Mouse (Mus musculus): ENCODE measurements around the gene Rassf3. TPM values are rescaled to one million over a fixed set of nuclear protein-coding genes. Genes with fewer than 3 reads are reported as not detected.

Rassf3 gene
- 12.7 and 13.4 TPM in 2 replicates for polyA plus RNA-seq (2016; fragmentation: Nextera tagmentation; extraction: Ambion mirVana)

DNA sequence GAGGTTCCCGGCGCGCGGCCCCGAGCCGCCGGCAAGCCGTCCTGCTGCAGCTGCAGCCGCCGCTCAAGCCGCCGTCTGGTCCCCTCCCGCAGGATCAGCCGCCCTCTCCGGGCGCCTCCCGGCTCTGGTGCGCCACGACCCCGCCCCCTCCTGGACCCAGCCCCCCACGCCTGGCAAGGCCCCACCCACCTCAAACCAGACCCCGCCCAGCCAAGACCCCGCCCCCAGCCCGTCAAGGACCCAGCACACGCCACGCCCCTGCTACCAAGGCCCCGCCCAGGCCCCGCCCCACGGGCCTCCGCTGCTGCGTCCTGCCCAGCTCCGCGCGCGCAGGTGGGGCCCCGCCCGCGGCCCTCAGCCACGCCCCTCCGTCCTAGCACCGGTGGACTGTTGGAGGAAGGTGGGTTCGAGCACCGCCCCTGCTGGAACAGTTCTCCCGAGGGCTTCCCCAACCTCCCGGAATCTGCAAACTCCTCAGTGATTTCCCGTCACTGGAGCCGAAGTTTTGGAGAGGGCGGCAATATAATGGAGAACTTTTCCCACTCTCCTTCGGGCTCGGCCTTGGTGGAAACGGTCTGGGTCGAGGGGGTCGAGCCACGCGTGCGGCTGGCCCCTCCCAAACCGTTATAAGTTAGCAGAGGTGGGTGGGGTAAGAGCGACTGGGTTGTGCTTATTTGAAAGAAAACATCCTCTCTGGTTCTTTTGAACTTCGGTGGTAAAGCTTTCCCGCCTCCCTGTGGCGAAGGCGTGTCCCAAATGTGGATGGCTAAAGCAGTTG, at the start of gene Rassf3:
Rassf3 (minus strand) TSS at position 158 of the 778 bp plus-strand sequence.
- H3K27me3 ChIP-seq, result peaks cover 15% of the 10 kb centered on the region
- H3K9ac ChIP-seq, result peak within 1 kb of the TSS; percentile 72
- ATAC-seq (ENCODE audit: low FRiP score), result peak; percentile 93
- no peaks in the 10 kb centered on the region for H3K36me3 ChIP-seq
- 1% methylated on average over 51 of the region's 62 CpGs for WGBS
- peak within 1 kb of the TSS; percentile 97 for H3K4me2 ChIP-seq (replicated peaks)
- H3K9me3 ChIP-seq (replicated peaks), result no peaks in the 10 kb centered on the region
- H3K4me1 ChIP-seq, result peaks cover 24% of the 10 kb centered on the region
- peak within 1 kb of the TSS; percentile 71 for H3K4me3 ChIP-seq
- peak within 1 kb of the TSS; percentile 76 for H3K27ac ChIP-seq

DNA sequence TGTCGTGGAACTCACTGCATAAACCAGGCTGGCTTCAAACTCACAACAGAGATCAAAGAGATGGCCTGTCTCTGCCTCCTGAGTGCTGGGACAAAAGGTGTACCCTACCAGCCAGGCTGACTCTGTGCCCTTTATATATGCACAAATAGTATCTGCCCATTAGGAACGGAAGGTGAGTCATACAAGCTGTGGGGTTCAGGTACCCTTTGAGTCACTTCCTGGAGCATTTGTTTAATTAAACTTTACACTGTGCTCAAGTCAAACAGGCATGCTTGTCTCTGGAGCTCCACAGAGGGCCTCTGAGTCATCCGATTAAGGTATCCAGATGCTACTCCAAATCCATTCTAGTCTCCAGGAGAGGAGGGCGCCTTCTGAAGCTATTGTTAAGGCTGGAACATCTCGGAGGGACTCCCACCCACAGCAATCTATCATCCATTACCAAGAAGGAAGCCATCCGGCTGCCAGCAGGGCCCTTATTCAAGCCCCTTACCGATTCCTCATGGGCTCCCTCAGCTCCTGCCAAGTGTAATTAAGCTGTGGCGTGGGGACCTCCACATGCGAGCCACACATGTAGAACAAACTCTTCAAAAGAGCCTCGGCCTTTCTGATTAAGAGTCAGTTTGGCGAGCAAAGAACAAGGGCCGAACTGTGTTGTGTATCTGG, 44.9 kb upstream of the Rassf3 start:
- Histone ChIP-seq H3K27ac (no peak overlapping the region), H3K4me3 (no peak overlapping the region), H3K27me3 (no peaks in the 10 kb centered on the region), H3K9ac (no peak overlapping the region), H3K36me3 (no peaks in the 10 kb centered on the region), H3K4me1 (peaks cover 7% of the 10 kb centered on the region), H3K9me3 (replicated peaks) (no peaks in the 10 kb centered on the region), H3K4me2 (replicated peaks) (no peak overlapping the region)
- WGBS, result 14% methylated on average over 12 of the region's 12 CpGs
- no peak for ATAC-seq (ENCODE audit: low FRiP score)

DNA sequence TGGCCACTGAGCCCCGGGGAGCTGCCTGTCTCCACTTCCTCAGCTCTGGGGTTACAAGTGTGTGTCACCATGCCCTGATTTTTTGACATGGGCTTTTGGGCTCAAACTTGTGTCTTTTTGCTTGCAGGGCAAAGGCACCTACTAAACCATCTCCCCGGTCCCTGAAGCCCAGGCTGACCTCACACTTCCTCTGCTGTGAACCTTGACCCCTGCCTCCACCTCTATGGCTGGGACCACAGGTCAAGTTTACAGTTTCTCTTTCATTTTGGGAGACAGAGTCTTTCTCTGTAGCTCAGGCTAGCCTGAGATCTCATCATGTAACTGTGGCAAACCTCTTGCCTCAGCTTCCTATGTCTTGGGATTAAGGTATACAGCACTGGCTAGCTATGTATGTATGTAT, 43.6 kb upstream of the Rassf3 start:
- H3K9me3 ChIP-seq (replicated peaks), result no peaks in the 10 kb centered on the region
- H3K27me3 ChIP-seq, result no peaks in the 10 kb centered on the region
- H3K9ac ChIP-seq, result no peak overlapping the region
- WGBS, result 44% methylated on average over 2 of the region's 2 CpGs
- H3K4me3 ChIP-seq, result no peak overlapping the region
- H3K4me2 ChIP-seq (replicated peaks), result no peak overlapping the region
- no peak overlapping the region for H3K27ac ChIP-seq
- no peaks in the 10 kb centered on the region for H3K36me3 ChIP-seq
- peaks cover 9% of the 10 kb centered on the region for H3K4me1 ChIP-seq
- ATAC-seq (ENCODE audit: low FRiP score), result no peak

DNA sequence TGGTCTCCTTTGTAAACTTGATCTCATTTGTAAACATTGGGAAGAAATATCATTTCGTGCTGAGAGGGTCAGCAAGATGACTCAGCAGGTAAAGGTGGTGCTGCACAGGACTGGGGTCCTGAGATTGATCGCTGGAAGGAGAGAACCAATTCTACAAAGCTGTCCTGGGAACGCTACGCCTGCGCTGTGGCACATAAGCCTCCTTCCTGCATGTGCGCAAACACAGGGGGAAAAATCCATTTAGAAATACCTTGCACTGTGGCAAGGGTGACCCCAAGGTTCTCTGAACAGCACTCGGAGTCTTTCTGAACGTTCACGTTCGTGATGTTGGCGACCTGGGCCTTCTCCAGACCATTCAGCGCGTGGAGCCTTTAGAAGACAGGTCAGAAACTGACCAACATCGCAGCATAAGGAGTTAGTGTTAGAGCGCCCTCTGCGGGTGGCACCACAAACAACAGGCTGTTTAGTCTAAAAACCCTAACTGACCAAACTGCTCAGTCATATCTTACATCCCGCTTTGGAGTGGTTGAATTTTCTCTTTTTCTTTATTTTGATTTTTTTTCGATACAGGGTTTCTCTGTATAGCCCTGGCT, 40.0 kb upstream of the Rassf3 start:
- Histone ChIP-seq H3K4me3 (no peak overlapping the region), H3K36me3 (no peaks in the 10 kb centered on the region), H3K4me2 (replicated peaks) (no peak overlapping the region), H3K27ac (no peak overlapping the region), H3K9ac (no peak overlapping the region), H3K4me1 (peaks cover 6% of the 10 kb centered on the region), H3K27me3 (no peaks in the 10 kb centered on the region), H3K9me3 (replicated peaks) (no peaks in the 10 kb centered on the region)
- 0 out of 2 replicates have a peak, but pooled peaks have one; percentile 32 for ATAC-seq (ENCODE audit: low FRiP score)
- WGBS, result 32% methylated on average over 18 of the region's 18 CpGs

DNA sequence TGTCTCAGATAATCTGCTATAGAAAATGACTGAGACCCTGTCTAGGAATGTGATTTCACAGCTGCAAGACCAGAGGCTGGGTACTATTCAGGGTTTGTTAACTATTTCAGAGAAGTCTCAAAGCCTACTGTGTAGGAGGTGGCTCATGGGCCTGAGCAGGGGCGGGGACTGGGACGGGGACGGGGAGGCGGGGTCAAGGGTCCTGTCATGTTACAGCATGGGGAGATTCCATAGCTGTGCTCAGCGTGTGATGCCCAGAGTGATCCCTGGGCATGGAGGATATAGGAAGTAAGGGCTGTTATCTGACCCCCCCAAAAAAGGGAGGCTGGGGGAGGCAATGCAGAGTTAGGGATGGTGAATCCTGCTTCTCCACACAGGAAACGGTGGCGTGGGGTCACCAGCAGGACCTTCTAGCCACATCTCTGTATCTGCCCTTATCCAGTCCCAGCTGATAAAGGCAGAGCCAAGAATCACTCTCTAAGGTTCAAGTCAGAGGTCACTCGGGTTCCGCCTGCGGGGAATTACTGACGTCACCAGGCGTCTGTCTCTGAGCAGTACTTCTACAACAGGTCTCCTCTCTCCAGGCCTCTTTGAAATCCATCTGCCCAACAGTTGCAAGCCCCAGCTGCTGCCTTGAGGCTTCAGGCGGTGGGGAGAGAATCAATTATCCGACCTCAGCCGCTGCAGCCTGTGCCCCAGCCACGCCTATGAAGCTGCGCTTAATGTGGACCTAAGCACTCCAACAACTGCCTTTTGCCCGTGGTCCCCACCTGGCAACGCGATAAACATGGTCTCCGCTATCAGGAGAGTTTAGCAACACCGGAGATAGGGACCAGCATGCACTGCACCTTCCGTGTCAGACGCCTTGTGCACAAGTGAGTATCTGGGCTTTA, 33.9 kb upstream of the Rassf3 start:
- peak overlapping the region; percentile 11; the same call in 1 of the 2 replicates for H3K4me2 ChIP-seq (replicated peaks)
- H3K27ac ChIP-seq, result no peak overlapping the region
- H3K9me3 ChIP-seq (replicated peaks), result no peaks in the 10 kb centered on the region
- WGBS, result 21% methylated on average over 24 of the region's 24 CpGs
- peak; percentile 67 for ATAC-seq (ENCODE audit: low FRiP score)
- no peak overlapping the region for H3K4me3 ChIP-seq
- no peak overlapping the region for H3K9ac ChIP-seq
- no peaks in the 10 kb centered on the region for H3K27me3 ChIP-seq
- no peaks in the 10 kb centered on the region for H3K36me3 ChIP-seq
- peaks cover 30% of the 10 kb centered on the region for H3K4me1 ChIP-seq

DNA sequence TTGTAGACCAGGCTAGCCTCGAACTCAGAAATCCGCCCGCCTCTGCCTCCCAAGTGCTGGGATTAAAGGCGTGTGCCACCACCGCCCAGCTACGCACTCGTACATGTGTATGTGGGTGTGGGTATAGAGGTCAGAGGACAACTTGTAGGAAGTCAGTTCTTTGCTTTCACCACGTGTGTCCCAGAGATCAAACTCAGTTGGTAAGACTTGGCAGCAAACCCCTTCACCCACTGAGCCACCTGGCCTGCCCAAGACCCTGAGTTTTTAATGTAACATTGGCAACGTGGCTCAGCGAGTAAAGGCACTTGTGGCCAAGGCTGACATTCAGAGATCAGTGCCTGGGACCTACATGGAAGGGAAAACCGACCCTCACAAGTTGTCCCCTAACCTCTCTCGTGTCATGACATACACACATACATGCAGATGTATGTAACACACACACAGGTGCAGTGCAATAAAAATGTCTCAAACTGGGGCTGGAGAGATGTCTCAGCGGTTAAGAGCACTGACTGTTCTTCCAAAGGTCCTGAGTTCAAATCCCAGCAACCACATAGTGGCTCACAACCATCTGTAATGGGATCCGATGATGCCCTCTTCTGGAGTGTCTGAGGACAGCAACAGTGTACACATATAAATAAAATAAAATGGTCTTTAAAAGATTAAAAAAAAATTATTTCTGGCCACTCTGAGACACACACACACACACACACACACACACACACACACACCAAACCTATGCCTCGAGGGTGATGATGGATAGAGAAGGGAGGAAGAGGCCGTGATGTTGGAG, 31.8 kb upstream of the Rassf3 start:
- H3K9me3 ChIP-seq (replicated peaks), result no peaks in the 10 kb centered on the region
- ATAC-seq (ENCODE audit: low FRiP score), result no peak
- H3K27ac ChIP-seq, result no peak overlapping the region
- H3K9ac ChIP-seq, result no peak overlapping the region
- no peak overlapping the region for H3K4me2 ChIP-seq (replicated peaks)
- 90% methylated on average over 16 of the region's 16 CpGs for WGBS
- no peak overlapping the region for H3K4me3 ChIP-seq
- peaks cover 34% of the 10 kb centered on the region for H3K4me1 ChIP-seq
- no peaks in the 10 kb centered on the region for H3K27me3 ChIP-seq
- H3K36me3 ChIP-seq, result no peaks in the 10 kb centered on the region

DNA sequence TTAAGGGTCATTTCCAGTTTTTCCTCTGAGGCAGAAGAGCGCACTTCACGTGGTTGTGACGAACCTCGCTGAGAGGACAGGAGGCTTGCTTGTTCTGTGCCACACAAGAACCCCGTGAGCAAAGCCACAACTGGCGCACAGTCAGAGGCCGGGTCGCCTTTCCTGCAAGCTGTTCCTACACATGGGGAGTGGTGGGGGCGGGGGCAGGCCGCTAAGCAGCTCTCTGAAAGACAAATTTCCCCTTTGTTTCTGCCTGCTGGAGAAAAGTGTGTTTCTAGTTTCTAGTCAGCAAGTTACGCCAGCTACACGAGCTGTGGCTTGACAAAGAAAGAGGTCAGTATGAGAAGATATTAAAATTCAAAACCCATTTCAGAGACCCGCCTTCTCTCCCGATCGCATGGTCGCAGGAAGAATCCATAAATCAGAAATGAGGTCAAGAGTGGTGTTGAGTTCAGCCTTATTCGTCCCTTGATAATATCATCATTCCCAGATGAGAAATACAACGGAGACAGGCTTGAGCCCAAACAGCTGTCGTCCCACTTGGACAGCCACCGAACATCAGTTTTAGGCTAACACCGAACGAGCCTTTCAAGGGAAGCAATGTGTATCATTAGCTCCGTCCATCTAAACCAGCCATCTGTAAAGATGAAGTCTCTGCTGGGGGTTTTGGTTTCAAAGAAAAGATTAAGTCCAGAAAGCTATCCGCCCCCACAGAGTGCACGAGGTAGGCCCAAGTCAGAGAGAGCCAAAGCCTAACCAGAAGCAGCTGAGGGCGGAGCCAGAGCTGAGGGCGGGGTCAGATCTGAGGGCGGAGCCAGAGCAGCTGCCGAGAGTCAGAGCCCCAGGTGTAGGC, 30.8 kb upstream of the Rassf3 start:
- peaks cover 34% of the 10 kb centered on the region for H3K4me1 ChIP-seq
- 0 out of 2 replicates have a peak, but pooled peaks have one; percentile 14 for ATAC-seq (ENCODE audit: low FRiP score)

DNA sequence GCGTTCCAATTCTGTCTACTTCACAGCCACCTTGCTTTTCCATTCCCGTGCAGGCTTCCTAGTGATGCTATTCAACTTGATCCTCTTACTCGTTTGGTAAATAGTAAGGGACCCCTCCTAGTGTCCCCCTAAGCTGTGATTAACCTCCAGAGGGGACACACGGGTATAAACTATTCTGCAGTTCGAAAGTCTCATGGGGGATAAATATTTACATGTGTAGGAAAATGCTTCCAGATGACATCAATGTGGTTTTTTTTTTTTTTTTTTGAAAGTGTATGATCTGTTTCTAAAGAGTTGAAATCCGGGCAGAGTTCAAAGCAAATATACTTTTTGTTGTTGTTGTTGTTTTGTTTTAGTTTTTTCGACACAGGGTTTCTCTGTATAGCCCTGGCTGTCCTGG, 29.8 kb upstream of the Rassf3 start:
- Histone ChIP-seq H3K27me3 (no peaks in the 10 kb centered on the region), H3K9me3 (replicated peaks) (no peaks in the 10 kb centered on the region), H3K4me1 (peaks cover 36% of the 10 kb centered on the region), H3K4me3 (no peak overlapping the region), H3K36me3 (no peaks in the 10 kb centered on the region), H3K9ac (no peak overlapping the region), H3K4me2 (replicated peaks) (peak overlapping the region; percentile 52), H3K27ac (peak overlapping the region; percentile 79)
- WGBS, result 62% methylated on average over 7 of the region's 7 CpGs
- no peak for ATAC-seq (ENCODE audit: low FRiP score)

More for the DNA sequence above, 30.8 kb upstream of the Rassf3 start:
- Histone ChIP-seq H3K27me3 (no peaks in the 10 kb centered on the region), H3K36me3 (no peaks in the 10 kb centered on the region), H3K27ac (peak overlapping the region; percentile 56), H3K4me3 (no peak overlapping the region), H3K9me3 (replicated peaks) (no peaks in the 10 kb centered on the region), H3K4me2 (replicated peaks) (no peak overlapping the region), H3K9ac (no peak overlapping the region)
- WGBS, result 35% methylated on average over 29 of the region's 29 CpGs

DNA sequence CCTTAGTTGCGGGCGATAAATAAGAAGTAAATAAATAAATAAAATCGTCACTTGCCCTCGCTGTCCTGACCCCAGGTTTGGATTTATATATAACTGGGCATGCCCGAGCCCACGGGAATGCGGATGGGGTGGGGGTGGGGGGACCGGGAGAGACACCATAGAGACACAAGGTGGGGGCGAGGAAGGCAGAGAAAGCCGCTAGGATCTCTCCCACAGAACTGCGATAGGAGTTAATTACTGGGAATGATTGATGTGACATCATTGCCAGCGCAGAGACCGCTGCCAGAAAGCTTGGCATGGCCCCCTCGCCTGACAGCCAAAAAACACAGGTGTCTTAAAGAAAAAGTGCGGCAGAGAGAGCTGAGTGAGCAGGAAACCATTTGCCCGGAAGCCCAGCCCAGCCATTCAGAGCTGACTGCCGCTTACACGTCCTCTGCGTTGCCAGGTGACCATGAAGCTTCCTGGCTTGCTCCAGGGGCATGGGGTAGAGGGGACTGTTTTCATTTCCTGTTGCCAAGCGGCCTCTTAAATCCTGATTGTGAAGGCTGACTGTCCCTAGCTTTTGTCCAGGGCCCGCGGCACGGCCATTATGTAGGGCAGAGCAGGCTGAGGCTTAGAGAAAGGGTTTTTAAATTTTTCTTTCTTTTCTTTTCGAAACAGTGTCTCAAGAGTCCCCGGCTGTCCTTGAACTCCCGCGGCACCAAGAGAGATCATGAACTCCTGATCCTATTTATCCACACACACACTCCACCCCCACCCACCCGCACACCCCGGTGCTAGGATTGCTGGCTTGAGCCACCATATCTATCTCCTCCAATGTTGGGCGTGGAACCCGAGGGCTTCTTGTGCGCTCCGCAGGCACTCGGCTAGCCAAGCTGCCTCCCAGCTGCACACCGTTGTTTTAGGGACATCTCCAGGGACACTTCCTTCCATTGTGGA, 29.1 kb upstream of the Rassf3 start:
- WGBS, result 23% methylated on average over 35 of the region's 35 CpGs
- H3K27ac ChIP-seq, result peak overlapping the region; percentile 79
- peak overlapping the region; percentile 52 for H3K4me2 ChIP-seq (replicated peaks)
- H3K36me3 ChIP-seq, result no peaks in the 10 kb centered on the region
- peak; percentile 53 for ATAC-seq (ENCODE audit: low FRiP score)
- peaks cover 32% of the 10 kb centered on the region for H3K4me1 ChIP-seq
- no peaks in the 10 kb centered on the region for H3K9me3 ChIP-seq (replicated peaks)
- peak overlapping the region; percentile 29 for H3K4me3 ChIP-seq
- H3K27me3 ChIP-seq, result no peaks in the 10 kb centered on the region
- peak overlapping the region; percentile 39; the same call in 1 of the 2 replicates for H3K9ac ChIP-seq

DNA sequence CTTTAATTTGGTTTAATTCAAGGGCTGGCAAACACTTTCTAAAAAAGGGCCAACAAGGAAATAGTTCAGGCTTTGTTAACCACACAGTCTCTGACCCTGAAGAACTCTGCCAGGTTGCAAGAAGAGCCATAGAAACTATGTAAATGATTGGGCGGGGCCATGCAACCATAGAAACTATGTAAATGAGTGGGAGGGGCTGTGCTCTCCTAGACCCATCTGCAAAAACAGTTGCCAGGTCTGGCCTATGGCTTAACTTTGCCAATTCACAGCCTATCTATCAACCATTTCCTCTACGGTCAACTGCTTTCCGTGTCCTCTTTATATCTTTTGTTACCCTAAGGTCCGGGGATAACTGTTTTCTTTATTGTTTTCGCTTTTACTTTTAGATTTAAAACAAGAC, 25.0 kb upstream of the Rassf3 start:
- peak; percentile 73 for ATAC-seq (ENCODE audit: low FRiP score)
- no peaks in the 10 kb centered on the region for H3K27me3 ChIP-seq
- WGBS, result 60% methylated on average over 5 of the region's 5 CpGs

More for the DNA sequence above, 25.0 kb upstream of the Rassf3 start:
- Histone ChIP-seq H3K4me2 (replicated peaks) (no peak overlapping the region), H3K36me3 (no peaks in the 10 kb centered on the region), H3K4me3 (no peak overlapping the region), H3K9ac (no peak overlapping the region), H3K9me3 (replicated peaks) (no peaks in the 10 kb centered on the region), H3K4me1 (peaks cover 15% of the 10 kb centered on the region), H3K27ac (no peak overlapping the region)

Measured in hindbrain, embryonic 12.5 days (tissue).